Mouse (Mus musculus): ENCODE data around the gene Kcnk6. TPM values are rescaled to one million over a fixed set of nuclear protein-coding genes. Genes with fewer than 3 reads are reported as not detected.
"Not testable (repeated sequence)": the region's sequence is repeated elsewhere in the genome, so short reads cannot be mapped to it uniquely, and the experiment has no call there.

Kcnk6 gene
- polyA plus RNA-seq, 1 experiment from 2014 or later = 2.9 TPM

DNA sequence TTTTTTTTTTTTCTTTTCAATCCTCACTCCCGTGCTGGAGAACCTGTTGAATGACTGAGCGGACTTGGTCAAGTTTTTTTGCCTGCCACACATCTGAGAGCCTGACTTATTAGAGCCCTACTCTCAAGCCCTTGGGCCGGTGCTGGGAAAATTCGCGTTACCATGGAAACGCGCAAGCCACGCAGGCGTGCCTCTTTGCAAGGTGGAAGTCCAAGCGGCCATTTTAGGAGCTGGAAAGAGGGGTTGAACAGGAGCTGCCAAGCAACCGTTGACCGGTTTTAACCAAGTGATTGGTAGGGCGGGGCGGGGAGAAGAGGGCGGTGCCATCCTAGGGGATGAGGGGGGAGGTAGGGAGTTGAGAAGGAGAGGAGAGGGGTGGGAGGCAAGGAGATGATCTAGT lies 17.5 kb downstream of the Kcnk6 start:
- Histone ChIP-seq H3K36me3 (0 out of 2 replicates have a peak, but pooled peaks cover 3% of the 10 kb centered on the region), H3K4me2 (no peak overlapping the region), H3K27me3 (replicated peaks) (0 out of 2 replicates have a peak, but pooled peaks cover 10% of the 10 kb centered on the region), H3K4me1 (peaks cover 26% of the 10 kb centered on the region), H3K9ac (no peak overlapping the region), H3K4me3 (no peak overlapping the region), H3K27ac (no peak overlapping the region), H3K9me3 (replicated peaks) (peaks cover 21% of the 10 kb centered on the region)
- 53% methylated on average over 15 of the region's 15 CpGs for WGBS (ENCODE audit: insufficient replicate concordance)
- ATAC-seq = no peak

GRCm38 (mm10) chr7:29214236-29214635 lies 18.1 kb downstream of the Kcnk6 start:
- Histone ChIP-seq H3K27me3 (replicated peaks) (0 out of 2 replicates have a peak, but pooled peaks cover 10% of the 10 kb centered on the region), H3K27ac (no peak overlapping the region), H3K4me2 (no peak overlapping the region), H3K9ac (no peak overlapping the region), H3K4me3 (no peak overlapping the region), H3K4me1 (peaks cover 26% of the 10 kb centered on the region), H3K36me3 (0 out of 2 replicates have a peak, but pooled peaks cover under 1% of the 10 kb centered on the region), H3K9me3 (replicated peaks) (peaks cover 14% of the 10 kb centered on the region)
- WGBS (ENCODE audit: insufficient replicate concordance) = 64% methylated on average over 2 of the region's 2 CpGs
- no peak for ATAC-seq

DNA sequence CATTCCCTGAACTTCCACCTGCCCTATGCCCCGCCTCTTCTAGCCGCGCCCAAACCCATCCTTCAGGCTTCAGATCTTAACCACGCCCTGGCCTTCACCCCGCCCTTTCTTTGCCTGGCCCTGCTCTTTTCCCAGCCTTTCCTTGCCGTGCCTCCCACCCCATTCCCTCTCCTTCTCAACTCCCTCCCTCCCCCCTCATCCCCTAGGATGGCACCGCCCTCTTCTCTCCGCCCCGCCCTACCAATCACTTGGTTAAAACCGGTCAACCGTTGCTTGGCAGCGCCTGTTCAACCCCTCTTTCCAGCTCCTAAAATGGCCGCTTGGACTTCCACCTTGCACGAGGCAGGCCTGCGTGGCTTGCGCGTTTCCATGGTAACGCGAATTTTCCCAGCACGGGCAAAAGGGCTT lies 18.6 kb downstream of the Kcnk6 start, which contains the start of gene Catsperg1:
Gene Catsperg1, minus strand, starts transcription at position 361 of the 408 bp plus-strand sequence.
- peaks cover 26% of the 10 kb centered on the region for H3K4me1 ChIP-seq
- H3K36me3 ChIP-seq = no peaks in the 10 kb centered on the region
- 0 out of 2 replicates have a peak, but pooled peaks cover 10% of the 10 kb centered on the region for H3K27me3 ChIP-seq (replicated peaks)
- H3K9me3 ChIP-seq (replicated peaks) = peaks cover 9% of the 10 kb centered on the region
- peak within 1 kb of the TSS; percentile 42; the same call in 1 of the 2 replicates for H3K4me3 ChIP-seq
- H3K27ac ChIP-seq = no peak within 1 kb of the TSS
- no peak within 1 kb of the TSS for H3K9ac ChIP-seq
- H3K4me2 ChIP-seq = peak within 1 kb of the TSS; percentile 62
- no peak for ATAC-seq
- 23% methylated on average over 20 of the region's 20 CpGs for WGBS (ENCODE audit: insufficient replicate concordance)

DNA sequence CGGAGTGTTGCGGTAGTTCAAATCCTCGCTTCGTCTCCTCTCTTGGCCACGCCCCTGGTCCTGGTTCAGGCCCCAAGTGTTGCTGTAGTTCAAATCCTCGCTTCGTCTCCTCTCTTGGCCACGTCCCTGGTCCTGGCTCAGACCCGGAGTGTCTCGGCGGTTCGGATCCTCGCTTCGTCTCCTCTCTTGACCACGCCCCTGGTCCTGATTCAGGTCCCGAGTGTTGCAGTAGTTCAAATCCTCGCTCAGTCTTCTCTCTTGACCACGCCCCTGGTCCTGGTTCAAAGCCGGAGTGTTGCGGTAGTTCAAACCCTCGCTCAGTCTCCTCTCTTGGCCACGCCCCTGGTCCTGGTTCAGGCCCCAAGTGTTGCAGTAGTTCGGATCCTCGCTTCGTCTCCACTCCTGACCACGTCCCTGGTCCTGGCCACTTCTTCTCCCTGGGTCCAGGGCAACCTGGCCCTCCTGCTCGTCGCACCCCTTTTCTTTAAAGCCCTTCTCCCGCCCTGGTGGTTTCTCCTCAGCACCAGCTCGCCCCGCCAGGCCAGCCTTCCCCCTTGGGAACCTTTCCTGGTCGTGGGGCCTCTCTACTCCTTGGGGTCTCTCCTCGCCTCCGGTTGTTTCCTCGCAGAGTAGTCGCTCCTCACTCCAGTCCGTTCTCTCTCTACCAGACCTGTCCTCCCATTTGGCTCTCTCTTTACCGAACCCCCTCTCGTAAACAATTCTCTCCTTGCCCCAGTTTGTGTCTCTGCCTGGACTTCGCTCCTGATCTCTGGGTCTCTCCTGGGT lies 19.3 kb downstream of the Kcnk6 start:
- WGBS (ENCODE audit: insufficient replicate concordance) = 29% methylated on average over 40 of the region's 40 CpGs
- not testable (repeated sequence) for H3K27ac ChIP-seq

DNA sequence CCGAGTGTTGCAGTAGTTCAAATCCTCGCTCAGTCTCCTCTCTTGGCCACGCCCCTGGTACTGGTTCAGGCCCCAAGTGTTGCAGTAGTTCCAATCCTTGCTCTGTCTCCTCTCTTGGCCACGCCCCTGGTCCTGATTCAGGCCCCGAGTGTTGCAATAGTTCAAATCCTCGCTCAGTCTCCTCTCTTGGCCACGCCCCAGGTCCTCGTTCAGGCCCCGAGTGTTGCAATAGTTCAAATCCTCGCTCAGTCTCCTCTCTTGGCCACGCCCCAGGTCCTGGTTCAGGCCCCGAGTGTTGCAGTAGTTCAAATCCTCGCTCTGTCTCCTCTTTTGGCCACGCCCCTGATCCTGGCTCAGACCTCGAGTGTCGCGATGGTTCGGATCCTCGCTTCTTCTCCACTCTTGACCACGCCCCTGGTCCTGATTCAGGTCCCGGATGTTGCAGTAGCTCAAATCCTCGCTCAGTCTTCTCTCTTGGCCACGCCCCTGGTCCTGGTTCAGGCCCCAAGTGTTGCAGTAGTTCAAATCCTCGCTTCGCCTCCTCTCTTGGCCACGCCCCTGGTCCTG lies 20.0 kb downstream of the Kcnk6 start:
- peaks cover 7% of the 10 kb centered on the region; the same call in 1 of the 2 replicates for H3K9me3 ChIP-seq (replicated peaks)
- H3K27me3 ChIP-seq (replicated peaks) = 0 out of 2 replicates have a peak, but pooled peaks cover 10% of the 10 kb centered on the region
- H3K4me2 ChIP-seq = peak overlapping the region; percentile 62
- ATAC-seq = no peak
- H3K4me1 ChIP-seq = peaks cover 26% of the 10 kb centered on the region
- H3K36me3 ChIP-seq = no peaks in the 10 kb centered on the region
- H3K4me3 ChIP-seq = peak overlapping the region; percentile 42
- WGBS (ENCODE audit: insufficient replicate concordance) = 6% methylated on average over 26 of the region's 26 CpGs
- no peak overlapping the region for H3K9ac ChIP-seq
- peak overlapping the region; percentile 71; the same call in 1 of the 2 replicates for H3K27ac ChIP-seq

More for the DNA sequence above, 19.3 kb downstream of the Kcnk6 start:
- not testable (repeated sequence) for H3K36me3 ChIP-seq; H3K9me3 ChIP-seq (replicated peaks); ATAC-seq; H3K9ac ChIP-seq
- peaks cover 26% of the 10 kb centered on the region for H3K4me1 ChIP-seq
- 0 out of 2 replicates have a peak, but pooled peaks cover 10% of the 10 kb centered on the region for H3K27me3 ChIP-seq (replicated peaks)
- H3K4me3 ChIP-seq = peak overlapping the region; percentile 42
- H3K4me2 ChIP-seq = peak overlapping the region; percentile 62

- Histone ChIP-seq H3K36me3 (no peaks in the 10 kb centered on the region), H3K4me1 (peaks cover 26% of the 10 kb centered on the region), H3K4me3 (peak overlapping the region; percentile 42), H3K27ac (peak overlapping the region; percentile 71), H3K4me2 (peak overlapping the region; percentile 62), H3K9ac (no peak overlapping the region), H3K9me3 (replicated peaks) (peaks cover 4% of the 10 kb centered on the region; the same call in 1 of the 2 replicates), H3K27me3 (replicated peaks) (0 out of 2 replicates have a peak, but pooled peaks cover 10% of the 10 kb centered on the region)
- peak; percentile 77 for ATAC-seq
- 2% methylated on average over 34 of the region's 34 CpGs for WGBS (ENCODE audit: insufficient replicate concordance)
These were observed 20.7 kb downstream of the Kcnk6 start for GRCm38 (mm10) chr7:29211415-29212198.

DNA sequence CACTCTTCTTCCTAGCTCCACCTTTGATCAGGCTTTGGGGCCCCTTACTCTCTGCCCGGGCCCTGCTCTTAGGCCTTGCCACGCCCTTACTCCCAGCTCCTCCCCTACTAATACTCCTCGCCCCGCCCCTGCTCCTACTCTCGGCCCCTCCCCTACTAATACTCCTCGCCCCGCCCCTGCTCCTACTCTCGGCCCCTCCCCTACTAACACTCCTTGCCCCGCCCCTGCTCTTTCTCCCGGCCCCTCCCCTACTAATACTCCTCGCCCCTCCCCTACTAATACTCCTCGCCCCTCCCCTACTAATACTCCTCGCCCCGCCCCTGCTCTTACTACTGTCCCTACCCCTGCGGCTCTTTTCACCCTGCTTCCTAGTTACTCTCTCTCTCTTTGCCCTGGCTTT lies 21.3 kb downstream of the Kcnk6 start:
- peak overlapping the region; percentile 71 for H3K27ac ChIP-seq
- H3K4me3 ChIP-seq = peak overlapping the region; percentile 42
- 9% methylated on average over 15 of the region's 15 CpGs for WGBS (ENCODE audit: insufficient replicate concordance)
- not testable (repeated sequence) for H3K9me3 ChIP-seq (replicated peaks); H3K36me3 ChIP-seq; H3K9ac ChIP-seq
- peak; percentile 68 for ATAC-seq
- H3K4me1 ChIP-seq = peaks cover 26% of the 10 kb centered on the region
- H3K4me2 ChIP-seq = peak overlapping the region; percentile 62
- 0 out of 2 replicates have a peak, but pooled peaks cover 10% of the 10 kb centered on the region for H3K27me3 ChIP-seq (replicated peaks)

DNA sequence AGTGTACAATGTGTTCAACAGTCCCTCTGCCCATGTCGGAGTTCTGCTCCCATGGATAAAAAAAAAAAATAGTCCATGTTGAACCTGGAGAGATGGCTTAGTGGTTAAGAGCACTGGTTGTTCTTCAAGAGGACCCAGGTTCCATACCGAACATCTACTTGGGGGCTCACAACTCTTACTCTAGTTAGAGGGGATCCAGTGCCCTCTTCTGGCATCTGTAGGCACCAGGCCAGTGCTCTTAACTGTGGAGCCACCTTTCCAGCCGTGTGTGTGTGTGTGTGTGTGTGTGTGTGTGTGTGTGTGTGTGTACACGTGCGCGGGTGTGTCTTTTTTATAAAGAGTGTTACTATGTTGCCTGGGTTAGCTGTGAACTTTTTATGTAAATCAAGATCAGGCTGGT lies 29.7 kb downstream of the Kcnk6 start:
- Histone ChIP-seq H3K27ac (no peak overlapping the region), H3K27me3 (replicated peaks) (peaks cover 5% of the 10 kb centered on the region; the same call in 1 of the 2 replicates), H3K4me2 (no peak overlapping the region), H3K4me1 (no peaks in the 10 kb centered on the region), H3K4me3 (no peak overlapping the region), H3K9ac (no peak overlapping the region), H3K36me3 (no peaks in the 10 kb centered on the region), H3K9me3 (replicated peaks) (no peaks in the 10 kb centered on the region)
- WGBS (ENCODE audit: insufficient replicate concordance) = 49% methylated on average over 6 of the region's 6 CpGs
- ATAC-seq = no peak

GRCm38 (mm10) chr7:29194230-29194629 lies 38.1 kb downstream of the Kcnk6 start:
- not testable (repeated sequence) for H3K4me1 ChIP-seq; H3K9me3 ChIP-seq (replicated peaks); H3K36me3 ChIP-seq; H3K27ac ChIP-seq; H3K4me3 ChIP-seq; ATAC-seq; H3K4me2 ChIP-seq; H3K9ac ChIP-seq; H3K27me3 ChIP-seq (replicated peaks)
- WGBS (ENCODE audit: insufficient replicate concordance) = 75% methylated on average over 1 of the region's 1 CpGs

DNA sequence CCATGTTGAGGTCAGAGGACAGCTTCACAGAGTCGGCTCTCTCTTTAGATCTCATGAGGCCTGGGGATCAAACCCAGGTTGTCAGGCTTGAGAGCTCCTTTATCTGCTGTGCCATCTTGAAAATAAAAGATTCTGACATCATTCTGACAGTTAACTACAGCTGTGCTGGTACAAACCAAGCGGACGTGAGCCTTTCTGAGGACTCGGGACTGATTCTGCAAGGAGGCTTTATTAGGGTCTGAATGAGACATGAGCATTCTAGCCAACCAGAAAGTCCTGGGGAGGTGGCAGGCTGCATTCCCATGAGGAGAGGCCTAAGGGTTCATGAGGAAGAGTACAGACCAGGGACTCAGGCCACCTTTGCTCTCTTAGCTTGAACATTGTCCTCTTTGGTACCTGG lies 51.0 kb downstream of the Kcnk6 start:
- H3K27ac ChIP-seq; H3K4me3 ChIP-seq; H3K9me3 ChIP-seq (replicated peaks); ATAC-seq; H3K9ac ChIP-seq; H3K27me3 ChIP-seq (replicated peaks): not testable (repeated sequence)
- peaks cover 24% of the 10 kb centered on the region for H3K4me1 ChIP-seq
- H3K36me3 ChIP-seq = peaks cover 23% of the 10 kb centered on the region
- peak overlapping the region; percentile 88 for H3K4me2 ChIP-seq
- WGBS (ENCODE audit: insufficient replicate concordance) = 77% methylated on average over 4 of the region's 4 CpGs

DNA sequence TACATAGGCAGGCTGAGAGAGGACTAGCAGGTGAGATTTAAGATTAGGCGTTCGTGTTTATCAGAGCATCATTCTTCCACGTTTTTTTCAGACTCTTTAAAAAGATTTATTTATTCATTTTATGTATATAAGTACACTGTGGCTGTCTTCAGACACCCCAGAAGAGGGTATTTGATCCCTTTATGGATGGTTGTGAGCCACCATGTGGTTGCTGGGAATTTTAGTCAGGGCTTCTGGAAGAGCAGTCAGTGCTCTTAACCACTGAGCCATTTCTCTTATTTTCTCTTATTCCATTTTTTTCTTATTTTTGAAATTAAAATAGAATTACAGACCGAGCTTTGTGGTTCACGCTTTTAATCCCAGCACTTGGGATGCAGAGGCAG lies 51.5 kb downstream of the Kcnk6 start:
- ATAC-seq = 0 out of 2 replicates have a peak, but pooled peaks have one; percentile 8
- 37% methylated on average over 5 of the region's 5 CpGs for WGBS (ENCODE audit: insufficient replicate concordance)

More for the DNA sequence above, 51.5 kb downstream of the Kcnk6 start:
- H3K27me3 ChIP-seq (replicated peaks) = no peaks in the 10 kb centered on the region
- H3K9me3 ChIP-seq (replicated peaks) = no peaks in the 10 kb centered on the region
- H3K27ac ChIP-seq = no peak overlapping the region
- peaks cover 27% of the 10 kb centered on the region for H3K36me3 ChIP-seq
- H3K9ac ChIP-seq = 0 out of 2 replicates have a peak overlapping the region, but pooled peaks have one; percentile 86
- peak overlapping the region; percentile 88 for H3K4me2 ChIP-seq
- H3K4me3 ChIP-seq = peak overlapping the region; percentile 84
- peaks cover 24% of the 10 kb centered on the region for H3K4me1 ChIP-seq
